Mouse (Mus musculus): ENCODE measurements at regions not wholly inside any gene's neighbourhood (a gene's known extent, or its start where the extent isn't known, plus 50 kb on each side); places are given as distances from the start of the nearest gene placed in this dataset.

DNA sequence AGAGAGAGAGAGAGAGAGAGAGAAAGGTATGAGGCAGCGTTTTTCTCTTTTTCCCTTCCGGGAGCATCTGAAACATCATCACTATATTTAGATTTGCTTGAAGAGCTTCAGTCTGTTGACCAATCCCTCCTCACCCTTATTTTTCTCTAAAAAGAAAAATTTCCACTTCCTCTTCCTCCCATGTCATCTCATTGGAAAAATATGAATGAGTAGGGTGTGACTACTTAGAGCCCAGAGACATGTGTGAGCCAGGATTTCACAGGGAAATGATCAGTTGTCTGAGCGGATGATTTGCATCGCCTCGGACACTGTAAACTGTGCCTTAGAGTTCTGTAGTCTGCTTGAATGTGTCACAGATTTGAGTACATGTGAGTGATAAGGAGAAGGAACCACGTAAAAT is 111.3 kb upstream of the Ptger4 start:
- ATAC-seq (replicated peaks; ENCODE audit: low read depth, poor library complexity, severe bottlenecking) = no peak

DNA sequence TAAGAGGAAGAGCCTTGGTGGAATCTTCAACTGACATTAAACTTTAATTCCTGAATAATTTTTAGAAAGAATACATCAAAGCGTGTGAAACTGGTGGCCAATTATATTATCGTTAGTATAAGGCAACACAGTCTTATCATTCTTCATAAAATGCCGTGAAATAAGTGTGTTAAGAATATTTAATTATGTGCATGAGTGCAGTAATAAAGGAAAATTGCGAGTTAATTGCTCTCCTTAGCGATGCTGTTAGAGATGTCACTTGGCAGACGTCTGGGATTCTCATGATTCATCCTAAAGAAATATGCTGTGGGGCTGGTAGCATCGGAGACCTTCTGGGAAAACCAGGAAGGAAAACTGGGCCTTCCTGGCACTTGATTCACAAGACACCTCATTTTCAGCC is 110.3 kb upstream of the Ptger4 start:
- no peak for ATAC-seq (replicated peaks; ENCODE audit: low read depth, poor library complexity, severe bottlenecking)

DNA sequence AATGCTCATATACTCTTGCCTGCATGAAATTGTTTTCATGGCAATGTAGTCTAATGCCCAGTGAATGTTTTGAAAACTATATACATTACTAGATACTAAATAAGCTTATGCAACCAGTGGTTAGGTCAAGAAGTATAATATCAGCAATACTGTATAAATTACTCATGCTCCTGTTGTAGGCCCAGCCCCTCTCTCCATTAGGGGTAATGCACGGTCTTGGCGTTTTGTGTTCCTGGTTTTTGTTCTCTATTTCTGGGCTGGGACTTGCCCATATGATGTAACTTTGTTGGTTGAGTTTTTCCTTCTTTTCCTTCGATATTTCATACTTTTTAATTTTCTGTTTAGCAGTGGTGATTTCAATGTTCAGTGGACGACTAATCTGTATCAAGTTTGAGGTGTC is 104.9 kb upstream of the Ptger4 start:
- peak; percentile 36; the same call in 1 of the 2 replicates for ATAC-seq (replicated peaks; ENCODE audit: low read depth, poor library complexity, severe bottlenecking)

DNA sequence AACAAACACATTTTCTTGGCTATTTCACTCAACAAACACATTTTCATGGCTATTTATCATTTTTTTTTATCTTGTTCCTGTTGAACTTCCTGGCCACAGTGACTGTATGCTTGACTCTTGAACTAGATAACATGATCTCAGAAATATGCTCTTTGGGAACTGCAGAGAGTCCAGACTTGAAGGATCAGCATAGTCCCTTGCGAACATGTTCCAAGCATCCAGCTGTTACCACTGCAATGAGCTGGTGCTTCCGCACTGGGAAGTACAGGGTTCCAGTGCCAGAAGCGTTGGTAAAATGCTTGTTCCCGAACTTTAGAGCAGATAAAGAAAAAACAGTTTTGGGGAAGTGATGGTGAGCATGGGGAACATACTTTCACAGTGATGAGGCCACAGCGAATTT is 103.7 kb upstream of the Ptger4 start:
- ATAC-seq (replicated peaks; ENCODE audit: low read depth, poor library complexity, severe bottlenecking) = peak; percentile 57

DNA sequence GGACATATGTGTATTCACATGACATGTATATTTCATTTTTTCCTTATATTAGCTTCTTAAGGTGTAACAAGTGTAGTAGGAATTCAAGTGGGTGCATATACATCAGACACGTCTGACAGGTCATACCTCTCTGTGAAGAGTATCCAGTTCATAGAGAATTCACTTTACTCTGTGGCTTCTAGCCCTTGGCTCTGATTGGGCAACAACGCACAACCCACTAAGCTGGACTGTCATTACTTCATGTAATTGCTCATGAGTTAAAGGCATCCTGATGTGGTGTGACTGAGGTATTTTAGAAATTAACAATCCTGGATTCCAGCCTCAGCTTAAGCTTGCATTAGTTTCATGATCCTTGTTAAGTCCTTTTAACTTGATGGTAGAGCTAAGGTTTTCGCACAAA is 103.0 kb upstream of the Ptger4 start:
- ATAC-seq (replicated peaks; ENCODE audit: low read depth, poor library complexity, severe bottlenecking) = 0 out of 2 replicates have a peak, but pooled peaks have one; percentile 22

DNA sequence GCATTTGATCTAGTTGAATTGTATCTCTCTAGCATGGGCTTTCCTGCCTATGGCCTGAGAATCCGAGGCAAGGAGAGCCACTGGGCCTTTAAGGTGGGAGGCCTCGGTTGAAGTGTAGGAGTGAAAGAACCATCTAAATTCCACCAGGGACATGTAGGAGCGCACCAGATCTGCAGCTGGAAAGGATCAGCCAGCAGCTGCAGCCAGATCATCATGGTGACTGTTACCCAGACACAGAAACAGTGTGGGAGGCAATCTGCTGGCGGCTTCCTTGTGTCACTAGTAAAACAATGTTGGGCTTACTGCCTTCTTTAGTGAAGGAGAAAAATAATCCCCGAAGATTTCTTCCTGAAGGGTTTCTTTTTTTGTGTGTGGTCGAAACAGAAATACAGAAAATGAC is 99.8 kb upstream of the Ptger4 start:
- ATAC-seq (replicated peaks; ENCODE audit: low read depth, poor library complexity, severe bottlenecking) = no peak

DNA sequence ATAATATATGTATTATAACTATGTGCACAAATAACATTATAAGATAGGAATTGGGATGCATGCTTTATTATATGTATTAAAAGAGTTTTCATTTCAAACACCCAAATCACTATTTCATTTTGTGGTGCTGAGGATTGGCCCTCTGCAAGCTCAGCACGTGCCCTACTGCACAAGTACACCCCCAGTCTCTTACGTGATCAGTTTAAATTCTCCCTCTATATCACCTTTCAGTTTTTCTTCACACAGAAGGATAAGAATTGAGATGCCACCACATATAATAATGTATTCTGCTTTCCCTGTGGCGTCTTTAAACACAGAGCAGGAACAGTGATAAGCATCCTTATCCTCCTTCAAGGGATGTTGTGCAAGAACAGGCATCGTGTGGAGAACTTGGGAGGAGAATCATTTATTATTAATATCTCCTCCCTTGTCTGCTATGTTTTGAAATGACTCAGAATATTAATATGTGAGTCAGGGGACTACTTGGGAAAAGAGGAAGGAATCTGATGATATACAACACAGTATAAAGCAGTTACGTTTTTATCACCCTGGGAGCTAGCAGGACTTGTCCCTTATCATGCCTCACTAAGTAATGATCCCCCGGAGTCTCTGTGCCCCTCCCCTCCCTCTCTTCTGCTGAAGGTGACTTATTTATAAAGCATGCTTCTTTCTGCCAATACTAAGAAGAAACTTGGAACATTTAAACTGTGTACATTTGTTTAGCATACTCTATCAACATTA is 91.7 kb upstream of the Ptger4 start:
- ATAC-seq (replicated peaks; ENCODE audit: low read depth, poor library complexity, severe bottlenecking) = no peak

DNA sequence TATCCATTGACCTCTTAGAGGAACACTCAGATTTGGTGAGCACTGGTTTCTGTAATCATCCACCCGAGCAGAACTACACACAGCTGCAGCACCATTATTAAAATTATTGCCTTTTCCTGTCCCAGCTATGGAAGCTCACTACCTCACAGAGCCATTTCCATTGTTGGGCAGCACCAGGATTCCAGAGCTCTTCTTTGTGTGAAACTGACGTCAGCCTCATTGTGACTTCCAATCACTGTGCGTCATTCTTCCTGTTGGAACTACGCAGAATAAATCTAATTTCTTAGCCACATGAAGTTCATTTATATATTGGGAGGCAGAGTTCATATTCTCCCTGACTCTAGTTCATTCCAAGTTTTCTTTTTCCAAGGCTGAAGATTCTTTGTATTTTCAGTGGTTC is 83.0 kb upstream of the Ptger4 start:
- ATAC-seq (replicated peaks; ENCODE audit: low read depth, poor library complexity, severe bottlenecking) = no peak

DNA sequence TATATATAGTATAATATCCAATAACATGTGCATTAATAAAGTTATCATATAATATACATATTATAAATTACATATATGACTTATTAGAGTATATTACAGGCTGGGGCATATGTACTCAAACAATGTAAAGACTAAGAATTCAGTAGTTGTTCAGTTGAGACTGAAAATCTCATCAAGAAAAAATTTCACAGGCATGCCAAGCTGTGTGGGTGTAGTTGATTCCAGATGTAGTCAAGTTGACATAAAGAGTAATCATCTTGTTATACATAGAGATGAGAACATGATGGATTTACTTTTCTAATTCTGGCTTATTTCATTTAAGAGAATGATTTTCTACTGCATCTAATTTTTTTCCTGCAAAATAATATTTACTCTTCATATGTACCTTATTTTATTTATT is 77.7 kb upstream of the Ptger4 start:
- no peak for ATAC-seq (replicated peaks; ENCODE audit: low read depth, poor library complexity, severe bottlenecking)

DNA sequence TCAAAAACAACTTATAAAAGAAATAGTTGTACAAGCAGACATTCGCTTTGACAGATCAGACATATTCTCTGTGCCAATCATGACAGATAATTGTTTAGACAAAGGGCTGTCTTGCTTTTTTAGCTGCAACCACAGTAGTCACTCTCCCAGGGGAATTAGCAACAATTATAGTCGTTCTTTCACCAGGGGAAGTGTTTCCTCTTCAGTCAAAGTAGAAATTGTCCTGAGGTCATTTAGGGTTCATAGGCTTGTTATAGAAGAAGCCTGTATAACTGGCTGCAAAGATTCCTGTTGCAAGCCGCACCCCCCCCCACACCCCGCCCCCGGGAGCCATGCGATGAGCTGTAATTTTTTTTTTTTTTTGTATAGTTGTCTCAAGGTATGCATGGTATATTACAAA is 68.2 kb upstream of the Ptger4 start:
- ATAC-seq (replicated peaks; ENCODE audit: low read depth, poor library complexity, severe bottlenecking) = no peak

DNA sequence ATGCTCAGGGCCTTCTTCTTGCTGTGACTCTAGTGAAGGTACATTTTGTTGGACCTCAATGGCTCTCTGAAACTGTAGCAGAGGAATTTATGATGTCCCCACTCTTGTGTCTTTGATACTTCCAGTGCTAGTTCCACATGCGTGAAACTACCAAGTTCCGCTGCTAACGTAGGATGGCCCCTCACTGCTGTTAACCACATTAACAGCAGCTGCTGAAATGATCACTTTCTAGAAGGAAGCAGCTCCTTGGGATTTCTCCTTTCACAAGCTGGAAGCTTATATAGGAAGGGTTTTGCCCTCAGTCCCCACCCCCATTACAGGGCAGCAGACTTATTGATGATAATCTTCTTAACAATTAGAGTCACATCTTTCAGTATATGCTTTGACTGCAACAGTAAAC is 66.0 kb upstream of the Ptger4 start:
- peak; percentile 60; the same call in 1 of the 2 replicates for ATAC-seq (replicated peaks; ENCODE audit: low read depth, poor library complexity, severe bottlenecking)

DNA sequence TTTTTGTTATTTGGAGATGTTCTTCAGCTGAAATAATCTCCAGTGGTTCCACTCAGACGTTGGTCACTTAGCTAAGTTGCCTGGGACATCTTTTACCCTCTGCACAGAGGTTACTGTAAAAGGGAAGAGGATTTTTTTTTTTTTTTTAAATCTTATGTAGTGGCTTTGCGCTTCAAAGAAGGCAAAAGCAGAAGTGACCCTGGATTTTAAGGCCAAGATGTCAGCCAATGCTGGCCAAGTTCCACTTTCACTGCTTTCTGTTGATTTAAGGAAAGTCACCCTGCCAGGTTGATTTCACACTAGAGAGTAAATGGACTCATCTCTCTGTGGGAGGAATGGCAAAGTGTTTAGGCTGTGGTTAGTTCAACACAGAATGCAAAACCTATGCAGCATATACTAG is 58.4 kb upstream of the Ptger4 start:
- ATAC-seq (replicated peaks; ENCODE audit: low read depth, poor library complexity, severe bottlenecking) = peak; percentile 93

DNA sequence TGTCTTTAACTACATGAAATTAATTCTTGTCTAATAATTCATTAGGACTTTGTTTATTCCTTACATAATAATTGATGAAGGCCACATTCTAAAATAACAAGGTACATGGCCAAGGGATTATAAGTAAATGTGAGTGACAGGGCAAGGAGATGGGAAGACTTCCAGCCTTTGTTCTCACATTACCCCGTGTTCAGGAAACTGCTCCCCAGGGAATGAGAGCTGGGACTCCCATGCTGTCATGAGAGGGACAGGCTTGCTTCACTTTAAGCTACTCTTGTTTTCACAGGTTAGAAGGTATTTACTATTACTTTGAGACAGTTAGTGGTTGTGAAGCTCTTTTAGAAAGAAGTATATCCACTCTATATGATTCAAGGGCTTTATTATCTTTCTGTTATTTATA is 55.8 kb upstream of the Ptger4 start:
- no peak for ATAC-seq (replicated peaks; ENCODE audit: low read depth, poor library complexity, severe bottlenecking)

DNA sequence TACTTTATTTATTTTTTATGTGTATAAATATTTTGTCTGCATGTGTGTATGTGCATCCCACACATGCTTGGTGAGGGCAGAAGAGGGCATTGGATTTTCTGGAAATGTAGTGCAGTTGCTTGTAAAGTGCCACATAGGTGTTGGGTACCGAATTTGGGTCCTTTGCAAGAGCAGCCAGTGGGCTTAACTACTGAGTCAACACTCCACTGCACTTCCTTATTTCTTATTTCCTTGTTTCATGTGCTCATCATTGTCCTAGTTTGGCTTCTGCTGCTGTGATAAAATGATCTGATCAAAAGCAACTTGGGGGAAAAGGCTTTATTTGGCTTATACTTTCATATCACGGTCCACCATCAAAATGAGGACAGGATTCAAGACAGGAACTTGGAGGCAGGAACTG is 53.0 kb upstream of the Ptger4 start:
- ATAC-seq (replicated peaks; ENCODE audit: low read depth, poor library complexity, severe bottlenecking) = no peak
